In the genomic region with DNA sequence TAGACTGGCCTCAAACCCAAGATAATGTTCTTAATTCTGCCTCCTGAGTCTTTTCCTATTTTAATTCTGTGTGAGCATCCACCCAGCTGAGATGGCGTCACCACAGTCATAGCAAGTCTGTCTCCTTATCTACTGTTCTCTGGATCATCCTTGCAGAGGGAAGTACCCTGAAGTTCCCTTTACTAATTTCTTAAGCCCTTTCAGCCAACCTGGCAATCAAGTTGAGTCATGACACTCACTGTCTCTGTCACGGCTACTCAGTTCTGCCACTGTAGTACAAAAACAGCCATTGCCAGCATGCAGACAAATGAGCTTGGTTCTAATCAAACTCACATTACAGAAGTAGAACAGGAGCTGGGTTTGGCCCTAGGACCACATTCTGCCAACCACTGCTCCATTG, we compare ENCODE assay signal across 22 mouse cellular contexts.
DNase-seq lines count a peak whose midpoint lies in the region; TF ChIP-seq lines count a peak whose summit lies in the region.
"Had no signal": no experiment of that assay in that cellular context is flagged by ENCODE, and none has a peak within 500 bp of the region (broad histone marks: within the 10 kb centered on the region; RNA-seq: fewer than 3 reads in every experiment).

No protein-coding gene starts in this region.

- WGBS in heart, embryonic 10.5 days: 86% methylated on average over 2 of the region's 2 CpGs
- WGBS in limb, embryonic 10.5 days: 92% methylated on average over 2 of the region's 2 CpGs

- H3K9me3 ChIP-seq in heart, embryonic 10.5 days: no peaks in the 10 kb centered on the region
- H3K9me3 ChIP-seq in CH12.LX (replicated peaks; ENCODE audit: low read length) (no peaks in the 10 kb centered on the region), MEL (replicated peaks; ENCODE audit: insufficient read depth, low read length) (no peaks in the 10 kb centered on the region)
- no peaks in the 10 kb centered on the region for H3K9me3 ChIP-seq in limb, embryonic 10.5 days (replicated peaks)
- H3K9me3 ChIP-seq: forebrain, embryonic 12.5 days; hindbrain, embryonic 15.5 days; intestine, embryonic 15.5 days; neural tube, embryonic 15.5 days had no signal

- TF ChIP-seq EP300 in CH12.LX (IDR thresholded peaks at IDR 0.05; ENCODE audit: low read length): no peak
- peak in 1 of 2 experiments; percentile 51; a peak in 1 of 4 replicates for TF ChIP-seq EP300 in MEL (IDR thresholded peaks at IDR 0.05; ENCODE audit: low read depth in 1 of 2, low read length in 2 of 2)

- H3K79me2 ChIP-seq in CH12.LX (replicated peaks; ENCODE audit: control insufficient read depth, extremely low read depth, insufficient read depth, poor library complexity, severe bottlenecking) (no peaks in the 10 kb centered on the region), MEL (ENCODE audit: control insufficient read depth, insufficient read depth, low read length, poor library complexity) (no peaks in the 10 kb centered on the region)

- no peaks in the 10 kb centered on the region for H3K36me3 ChIP-seq in heart, embryonic 10.5 days
- no peaks in the 10 kb centered on the region for H3K36me3 ChIP-seq in CH12.LX (replicated peaks in 1 of 2; ENCODE audit: control insufficient read depth in 1 of 2, insufficient read depth in 1 of 2, low read length in 1 of 2)
- peaks cover 0 to 2% of the 10 kb centered on the region in 2 experiments; a peak in 2 of 4 replicates for H3K36me3 ChIP-seq in MEL (ENCODE audit: control insufficient read depth in 1 of 2, insufficient read depth in 2 of 2, low read length in 2 of 2)
- H3K36me3 ChIP-seq in limb, embryonic 10.5 days: no peaks in the 10 kb centered on the region
- H3K36me3 ChIP-seq: forebrain, embryonic 12.5 days; hindbrain, embryonic 15.5 days; intestine, embryonic 15.5 days; neural tube, embryonic 15.5 days had no signal

- H3K4me3 ChIP-seq in heart, embryonic 10.5 days: no peak overlapping the region
- no peak overlapping the region for H3K4me3 ChIP-seq in CH12.LX (replicated peaks in 1 of 3; ENCODE audit: low read depth in 2 of 3, low read length in 2 of 3, poor library complexity in 1 of 3)
- H3K4me3 ChIP-seq in MEL (ENCODE audit: control insufficient read depth in 1 of 2, insufficient read depth in 1 of 2, low read depth in 2 of 2, low read length in 2 of 2): no peak overlapping the region
- H3K4me3 ChIP-seq in limb, embryonic 10.5 days: no peak overlapping the region
- H3K4me3 ChIP-seq: forebrain, embryonic 12.5 days; heart, adult 2 months; hindbrain, embryonic 15.5 days; intestine, embryonic 15.5 days; neural tube, embryonic 15.5 days had no signal

- TF ChIP-seq POLR2A in CH12.LX (IDR thresholded peaks at IDR 0.05; ENCODE audit: low read depth, low read length): no peak
- TF ChIP-seq POLR2A in MEL (IDR thresholded peaks at IDR 0.05; ENCODE audit: control insufficient read depth in 1 of 2, insufficient read depth in 1 of 2, low read depth in 1 of 2, low read length in 2 of 2, poor library complexity in 1 of 2): no peak

- H3K9ac ChIP-seq in CH12.LX (ENCODE audit: insufficient read depth, low read depth): no peak overlapping the region
- no peak overlapping the region for H3K9ac ChIP-seq in MEL (ENCODE audit: control insufficient read depth, low read depth, low read length, poor library complexity, severe bottlenecking)
- H3K9ac ChIP-seq: forebrain, embryonic 12.5 days; hindbrain, embryonic 15.5 days; intestine, embryonic 15.5 days; neural tube, embryonic 15.5 days had no signal

- H3K27me3 ChIP-seq in heart, embryonic 10.5 days (ENCODE audit: insufficient read depth, poor library complexity, severe bottlenecking): no peaks in the 10 kb centered on the region
- H3K27me3 ChIP-seq in CH12.LX (replicated peaks) (no peaks in the 10 kb centered on the region), MEL (ENCODE audit: control insufficient read depth in 1 of 2, insufficient read depth in 2 of 2, low read length in 2 of 2) (peaks cover 0 to 1% of the 10 kb centered on the region in 2 experiments; a peak in 2 of 4 replicates)
- H3K27me3 ChIP-seq in limb, embryonic 10.5 days (ENCODE audit: low read depth, poor library complexity, severe bottlenecking): no peaks in the 10 kb centered on the region
- H3K27me3 ChIP-seq: forebrain, embryonic 12.5 days; hindbrain, embryonic 15.5 days; intestine, embryonic 15.5 days; neural tube, embryonic 15.5 days had no signal

- in situ Hi-C loops in CH12.LX (cut with MboI; ENCODE audit: low pct_ligation_motif_present, low pct_unique_long_range_greater_than_20kb, low sequenced_read_pairs): no loop called here

- H3K4me2 ChIP-seq in CH12.LX (ENCODE audit: insufficient read depth, low read depth, poor library complexity, severe bottlenecking): no peak overlapping the region
- H3K4me2 ChIP-seq: forebrain, embryonic 12.5 days; hindbrain, embryonic 15.5 days; intestine, embryonic 15.5 days; neural tube, embryonic 15.5 days had no signal

- TF ChIP-seq RAD21 in CH12.LX (IDR thresholded peaks at IDR 0.05; ENCODE audit: low read depth, low read length): no peak
- TF ChIP-seq RAD21 in MEL (IDR thresholded peaks at IDR 0.05; ENCODE audit: low read depth, low read length): no peak

- peak; percentile 65 for DNase-seq in heart, embryonic 10.5 days (ENCODE audit: low spot score)
- DNase-seq in heart, postnatal 4 days: no peak
- DNase-seq in CH12.LX (ENCODE audit: extremely low read depth) (peak; percentile 36), MEL (ENCODE audit: low read depth, low spot score) (peak; percentile 74)
- DNase-seq in limb, embryonic 10.5 days (ENCODE audit: low spot score): no peak
- DNase-seq in right cerebral cortex, postnatal 14 days: no peak
- no peak for DNase-seq in left cerebral cortex, adult 9 months (ENCODE audit: low spot score in 2 of 2)
- DNase-seq: adrenal gland, postnatal 36 days; cerebellum, adult 11 months; cerebellum, postnatal 14 days; kidney, adult 9 months; layer of hippocampus, adult 9-11 months; left cerebral cortex, postnatal 4 days; lung, postnatal 4 days; thymus, adult 2 months; thymus, postnatal 4 days had no signal

- 0 out of 2 replicates have a peak overlapping the region, but pooled peaks have one; percentile 32 for H3K27ac ChIP-seq in heart, embryonic 10.5 days
- H3K27ac ChIP-seq in CH12.LX (ENCODE audit: insufficient read depth, low read depth) (no peak overlapping the region), MEL (ENCODE audit: control insufficient read depth, low read depth, low read length) (no peak overlapping the region)
- 0 out of 2 replicates have a peak overlapping the region, but pooled peaks have one; percentile 14 for H3K27ac ChIP-seq in limb, embryonic 10.5 days
- H3K27ac ChIP-seq: forebrain, embryonic 12.5 days; hindbrain, embryonic 15.5 days; intestine, embryonic 15.5 days; neural tube, embryonic 15.5 days; stomach, postnatal 0 days had no signal

- TF ChIP-seq CTCF in CH12.LX (conservative IDR thresholded peaks at IDR 0.05 in 1 of 2, IDR thresholded peaks at IDR 0.05 in 1 of 2; ENCODE audit: low read depth in 2 of 2, low read length in 2 of 2) (no peak), MEL (IDR thresholded peaks at IDR 0.05 in 2 of 3, conservative IDR thresholded peaks at IDR 0.05 in 1 of 3; ENCODE audit: control insufficient read depth in 1 of 3, insufficient read depth in 1 of 3, low read depth in 2 of 3, low read length in 3 of 3, poor library complexity in 1 of 3, severe bottlenecking in 1 of 3) (no peak)

- dilution Hi-C loops in CH12.LX (cut with MboI; ENCODE audit: extremely low pct_ligation_motif_present, extremely low pct_unique_long_range_greater_than_20kb, low sequenced_read_pairs): no loop called here

- peaks cover 20% of the 10 kb centered on the region for H3K4me1 ChIP-seq in heart, embryonic 10.5 days
- peaks cover 0 to 31% of the 10 kb centered on the region in 2 experiments; a peak in 3 of 4 replicates for H3K4me1 ChIP-seq in CH12.LX (ENCODE audit: control insufficient read depth in 1 of 2, insufficient read depth in 2 of 2)
- H3K4me1 ChIP-seq in MEL (ENCODE audit: control insufficient read depth in 1 of 2, insufficient read depth in 2 of 2, low read length in 2 of 2): peaks cover 2% of the 10 kb centered on the region in 2 experiments; a peak in 2 of 4 replicates
- peaks cover 43% of the 10 kb centered on the region for H3K4me1 ChIP-seq in limb, embryonic 10.5 days

TF ChIP-seq in CH12.LX, 34 proteins besides CTCF, POLR2A, EP300 and RAD21:
- TF ChIP-seq ETS1 (conservative IDR thresholded peaks at IDR 0.05; ENCODE audit: low read depth, low read length): 0 out of 2 replicates have a peak, but pooled peaks have one; percentile 16
- TF ChIP-seq ZNF384 (IDR thresholded peaks at IDR 0.05; ENCODE audit: low read depth, low read length): no peak
- TF ChIP-seq IRF4 (IDR thresholded peaks at IDR 0.05; ENCODE audit: low read depth, low read length): peak; percentile 62; the same call in 1 of the 2 replicates
- no peak for TF ChIP-seq HCFC1 (IDR thresholded peaks at IDR 0.05; ENCODE audit: low read depth, low read length)

TF ChIP-seq in MEL, 35 proteins besides CTCF, POLR2A, EP300 and RAD21:
- TF ChIP-seq ETS1 (IDR thresholded peaks at IDR 0.05; ENCODE audit: low read depth, low read length): peak; percentile 58
- peak; percentile 60 for TF ChIP-seq GATA1 (IDR thresholded peaks at IDR 0.05; ENCODE audit: low read depth, low read length)
- no peak for TF ChIP-seq ZKSCAN1 (IDR thresholded peaks at IDR 0.05; ENCODE audit: low read depth, low read length)
- TF ChIP-seq SMC3 (IDR thresholded peaks at IDR 0.05; ENCODE audit: low read depth, low read length): peak; percentile 31; the same call in 1 of the 2 replicates
- TF ChIP-seq JUND (IDR thresholded peaks at IDR 0.05; ENCODE audit: low read depth, low read length): 0 out of 2 replicates have a peak, but pooled peaks have one; percentile 26
- no peak for TF ChIP-seq GABPA (IDR thresholded peaks at IDR 0.05; ENCODE audit: low read depth, low read length)
- no peak for TF ChIP-seq MEF2A (IDR thresholded peaks at IDR 0.05; ENCODE audit: extremely low read depth, insufficient replicate concordance, low read depth, low read length, poor library complexity, severe bottlenecking)
- TF ChIP-seq RCOR1 (IDR thresholded peaks at IDR 0.05; ENCODE audit: low read depth, low read length): 0 out of 2 replicates have a peak, but pooled peaks have one; percentile 21
- TF ChIP-seq MAFK (IDR thresholded peaks at IDR 0.05; ENCODE audit: borderline replicate concordance, low read depth, low read length): no peak
- 0 out of 2 replicates have a peak, but pooled peaks have one; percentile 27 for TF ChIP-seq SIN3A (IDR thresholded peaks at IDR 0.05; ENCODE audit: low read length)
- 0 out of 2 replicates have a peak, but pooled peaks have one; percentile 1 for TF ChIP-seq ZC3H11A (IDR thresholded peaks at IDR 0.05; ENCODE audit: low read depth, low read length)
- no peak for TF ChIP-seq TBP (IDR thresholded peaks at IDR 0.05; ENCODE audit: low read depth, low read length)
- no peak for TF ChIP-seq E2F4 (IDR thresholded peaks at IDR 0.05; ENCODE audit: borderline replicate concordance, low read depth, low read length)

Comparison
In these comparisons a context has a peak if more than half of its experiments do, and no peak if none do; other contexts are left out.
1. DNase-seq: peak in heart, embryonic 10.5 days (single experiment), CH12.LX (single experiment) and MEL (single experiment); none in heart, postnatal 4 days (single experiment), limb, embryonic 10.5 days (single experiment), right cerebral cortex, postnatal 14 days (single experiment) and left cerebral cortex, adult 9 months (0 of 2).
2. H3K27ac ChIP-seq: peak in heart, embryonic 10.5 days (single experiment) and limb, embryonic 10.5 days (single experiment); none in CH12.LX (single experiment) and MEL (single experiment).